Mouse (Mus musculus) left cerebral cortex, adult 11 months (tissue): ENCODE data around the gene Lipc.

Experiments
- DNase-seq: peaks from one replicate; pipeline ENCODE4 v3.0.0; 2022; ENCODE audit warnings: low spot score

The Lipc gene

GRCm38 (mm10) chr9:70914659-70915355, 37.2 kb downstream of the Lipc start:
- DNase-seq, result no peak

GRCm38 (mm10) chr9:70911163-70911562, 40.9 kb downstream of the Lipc start:
- no peak for DNase-seq

GRCm38 (mm10) chr9:70910351-70910750, 41.7 kb downstream of the Lipc start:
- DNase-seq, result no peak

GRCm38 (mm10) chr9:70902821-70903730, 49.0 kb downstream of the Lipc start:
- no peak for DNase-seq

- DNase-seq, result no peak
Observed at GRCm38 (mm10) chr9:70894201-70894600, 57.8 kb downstream of the Lipc start.

- DNase-seq, result no peak
Observed at GRCm38 (mm10) chr9:70893526-70893925, 58.5 kb downstream of the Lipc start.

GRCm38 (mm10) chr9:70892627-70893026, 59.4 kb downstream of the Lipc start:
- no peak for DNase-seq

- no peak for DNase-seq
Observed at GRCm38 (mm10) chr9:70891431-70892133, 60.4 kb downstream of the Lipc start.

- DNase-seq, result no peak
Observed at GRCm38 (mm10) chr9:70890736-70891135, 61.3 kb downstream of the Lipc start.

GRCm38 (mm10) chr9:70888969-70889368, 63.1 kb downstream of the Lipc start:
- DNase-seq, result no peak

GRCm38 (mm10) chr9:70888556-70888955, 63.5 kb downstream of the Lipc start:
- no peak for DNase-seq

GRCm38 (mm10) chr9:70881982-70882381, 70.0 kb downstream of the Lipc start:
- no peak for DNase-seq

- DNase-seq, result no peak
Observed at GRCm38 (mm10) chr9:70878823-70879222, 73.2 kb downstream of the Lipc start.

- no peak for DNase-seq
Observed at GRCm38 (mm10) chr9:70878157-70878556, 73.9 kb downstream of the Lipc start.

- no peak for DNase-seq
Observed at GRCm38 (mm10) chr9:70875490-70875889, 76.5 kb downstream of the Lipc start.

GRCm38 (mm10) chr9:70875059-70875458, 77.0 kb downstream of the Lipc start:
- no peak for DNase-seq

- no peak for DNase-seq
Observed at GRCm38 (mm10) chr9:70872675-70873074, 79.4 kb downstream of the Lipc start.

- no peak for DNase-seq
Observed at GRCm38 (mm10) chr9:70870326-70870725, 81.7 kb downstream of the Lipc start.

GRCm38 (mm10) chr9:70869169-70869873, 82.7 kb downstream of the Lipc start:
- DNase-seq, result no peak

GRCm38 (mm10) chr9:70867381-70867780, 84.6 kb downstream of the Lipc start:
- DNase-seq, result no peak

GRCm38 (mm10) chr9:70864039-70864438, 88.0 kb downstream of the Lipc start:
- DNase-seq, result no peak

GRCm38 (mm10) chr9:70863299-70863698, 88.7 kb downstream of the Lipc start:
- DNase-seq, result no peak
